In the genomic region with DNA sequence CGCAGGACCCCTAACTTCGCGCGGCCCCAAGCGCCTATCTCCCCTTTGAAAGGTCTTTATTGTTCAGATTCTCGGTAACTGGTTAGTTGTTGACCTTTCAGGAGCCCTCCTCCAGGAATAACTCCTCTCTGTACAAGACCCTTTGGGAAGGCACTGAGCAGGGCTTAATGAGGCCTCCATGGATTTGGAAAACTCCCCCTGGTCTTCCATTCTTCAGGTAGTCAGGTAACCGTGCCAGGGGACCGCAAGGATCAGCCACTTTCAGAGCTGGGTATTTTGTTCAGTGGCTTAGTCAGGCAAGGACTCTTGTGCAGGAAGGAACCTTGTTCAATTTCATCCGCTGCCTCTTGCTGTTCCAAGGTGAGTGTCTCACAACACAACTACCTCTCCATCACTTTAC, we compare ENCODE assay signal across 12 mouse cellular contexts. TPM values are rescaled to one million over a fixed set of nuclear protein-coding genes. Genes with fewer than 3 reads are reported as not detected.
A peak's percentile ranks its signal among the peaks of the same experiment; 100 is the strongest.
DNase-seq lines count a peak whose midpoint lies in the region; ATAC-seq and TF ChIP-seq lines count a peak whose summit lies in the region.
"Had no signal": no experiment of that assay in that cellular context is flagged by ENCODE, and none has a peak within 500 bp of the region (broad histone marks: within the 10 kb centered on the region; RNA-seq: fewer than 3 reads in every experiment).

A gene (plus strand): TSS at position 301 of the 400 bp plus-strand sequence.

- DNase-seq in forebrain, postnatal 0 days: no peak
- DNase-seq in hindbrain, embryonic 11.5 days (ENCODE audit: low spot score): no peak
- no peak for DNase-seq in Muller cell, postnatal 12 days (ENCODE audit: inconsistent ontology term)
- DNase-seq: cerebellum, postnatal 36 days; retina, postnatal 1 day had no signal

- H3K27me3 ChIP-seq in forebrain, embryonic 13.5 days: no peaks in the 10 kb centered on the region
- no peaks in the 10 kb centered on the region for H3K27me3 ChIP-seq in forebrain, postnatal 0 days (ENCODE audit: insufficient read depth, low read length)
- no peaks in the 10 kb centered on the region; the same call in 1 of the 2 replicates for H3K27me3 ChIP-seq in hindbrain, embryonic 12.5 days
- H3K27me3 ChIP-seq in hindbrain, embryonic 11.5 days (ENCODE audit: control insufficient read depth, insufficient read depth, low read length): no peaks in the 10 kb centered on the region
- H3K27me3 ChIP-seq in midbrain, embryonic 13.5 days: no peaks in the 10 kb centered on the region
- H3K27me3 ChIP-seq in midbrain, embryonic 16.5 days (ENCODE audit: control insufficient read depth, insufficient read depth, low read depth, low read length): no peaks in the 10 kb centered on the region
- no peaks in the 10 kb centered on the region for H3K27me3 ChIP-seq in limb, embryonic 15.5 days

- 0 out of 2 replicates have a peak within 1 kb of the TSS, but pooled peaks have one; percentile 4 for H3K4me2 ChIP-seq in forebrain, embryonic 13.5 days
- H3K4me2 ChIP-seq in forebrain, postnatal 0 days (ENCODE audit: low read depth): no peak within 1 kb of the TSS
- H3K4me2 ChIP-seq in hindbrain, embryonic 12.5 days (replicated peaks): peak within 1 kb of the TSS; percentile 19; the same call in 1 of the 2 replicates
- no peak within 1 kb of the TSS for H3K4me2 ChIP-seq in hindbrain, embryonic 11.5 days (replicated peaks; ENCODE audit: low read depth, low read length)
- 0 out of 2 replicates have a peak within 1 kb of the TSS, but pooled peaks have one; percentile 7 for H3K4me2 ChIP-seq in midbrain, embryonic 13.5 days (replicated peaks)
- no peak within 1 kb of the TSS for H3K4me2 ChIP-seq in midbrain, embryonic 16.5 days (ENCODE audit: low read length)
- H3K4me2 ChIP-seq in limb, embryonic 15.5 days: peak within 1 kb of the TSS; percentile 33; the same call in 1 of the 2 replicates

- no peak within 1 kb of the TSS for H3K9ac ChIP-seq in forebrain, embryonic 13.5 days
- H3K9ac ChIP-seq in forebrain, postnatal 0 days: no peak within 1 kb of the TSS
- no peak within 1 kb of the TSS for H3K9ac ChIP-seq in hindbrain, embryonic 12.5 days
- no peak within 1 kb of the TSS for H3K9ac ChIP-seq in hindbrain, embryonic 11.5 days (ENCODE audit: low read depth, low read length)
- no peak within 1 kb of the TSS for H3K9ac ChIP-seq in midbrain, embryonic 13.5 days (replicated peaks)
- no peak within 1 kb of the TSS for H3K9ac ChIP-seq in midbrain, embryonic 16.5 days (ENCODE audit: low read depth, low read length)
- H3K9ac ChIP-seq in limb, embryonic 15.5 days: no peak within 1 kb of the TSS

- no peak within 1 kb of the TSS for H3K27ac ChIP-seq in forebrain, embryonic 13.5 days
- no peak within 1 kb of the TSS for H3K27ac ChIP-seq in forebrain, postnatal 0 days (ENCODE audit: low read depth, low read length)
- no peak within 1 kb of the TSS for H3K27ac ChIP-seq in hindbrain, embryonic 12.5 days
- no peak within 1 kb of the TSS for H3K27ac ChIP-seq in hindbrain, embryonic 11.5 days (ENCODE audit: low read depth, low read length)
- no peak within 1 kb of the TSS for H3K27ac ChIP-seq in midbrain, embryonic 13.5 days
- H3K27ac ChIP-seq in midbrain, embryonic 16.5 days (ENCODE audit: low read length): no peak within 1 kb of the TSS
- H3K27ac ChIP-seq in limb, embryonic 15.5 days: no peak within 1 kb of the TSS
- H3K27ac ChIP-seq: layer of hippocampus, adult 2 months had no signal

- no peak for ATAC-seq in forebrain, embryonic 13.5 days
- ATAC-seq in forebrain, postnatal 0 days: no peak
- ATAC-seq in hindbrain, embryonic 12.5 days (ENCODE audit: low FRiP score): no peak
- ATAC-seq in hindbrain, embryonic 11.5 days (ENCODE audit: low FRiP score): no peak
- no peak for ATAC-seq in midbrain, embryonic 13.5 days
- ATAC-seq in midbrain, embryonic 16.5 days: no peak
- ATAC-seq in limb, embryonic 15.5 days (ENCODE audit: insufficient number of reproducible peaks, low FRiP score, low TSS enrichment, low read depth): no peak

- no peak for TF ChIP-seq CTCF in forebrain, postnatal 0 days (IDR thresholded peaks at IDR 0.05; ENCODE audit: low read depth)

- no peaks in the 10 kb centered on the region for H3K36me3 ChIP-seq in forebrain, embryonic 13.5 days (ENCODE audit: poor library complexity, severe bottlenecking)
- H3K36me3 ChIP-seq in forebrain, postnatal 0 days (ENCODE audit: insufficient read depth): no peaks in the 10 kb centered on the region
- no peaks in the 10 kb centered on the region for H3K36me3 ChIP-seq in hindbrain, embryonic 12.5 days
- no peaks in the 10 kb centered on the region for H3K36me3 ChIP-seq in hindbrain, embryonic 11.5 days (ENCODE audit: control insufficient read depth, insufficient read depth, low read length)
- H3K36me3 ChIP-seq in midbrain, embryonic 13.5 days: no peaks in the 10 kb centered on the region
- no peaks in the 10 kb centered on the region for H3K36me3 ChIP-seq in midbrain, embryonic 16.5 days (ENCODE audit: control insufficient read depth, insufficient read depth, low read length)
- no peaks in the 10 kb centered on the region for H3K36me3 ChIP-seq in limb, embryonic 15.5 days

- WGBS in forebrain, embryonic 13.5 days: 66% methylated on average over 9 of the region's 9 CpGs
- WGBS in forebrain, postnatal 0 days: 64% methylated on average over 9 of the region's 9 CpGs
- 73% methylated on average over 9 of the region's 9 CpGs for WGBS in hindbrain, embryonic 12.5 days
- 71% methylated on average over 9 of the region's 9 CpGs for WGBS in hindbrain, embryonic 11.5 days
- 72% methylated on average over 9 of the region's 9 CpGs for WGBS in midbrain, embryonic 13.5 days
- 67% methylated on average over 9 of the region's 9 CpGs for WGBS in midbrain, embryonic 16.5 days
- 70% methylated on average over 9 of the region's 9 CpGs for WGBS in limb, embryonic 15.5 days

- no peaks in the 10 kb centered on the region for H3K4me1 ChIP-seq in forebrain, embryonic 13.5 days
- no peaks in the 10 kb centered on the region for H3K4me1 ChIP-seq in forebrain, postnatal 0 days (ENCODE audit: insufficient read depth)
- peaks cover 6% of the 10 kb centered on the region for H3K4me1 ChIP-seq in hindbrain, embryonic 12.5 days
- no peaks in the 10 kb centered on the region for H3K4me1 ChIP-seq in hindbrain, embryonic 11.5 days (replicated peaks; ENCODE audit: control insufficient read depth, insufficient read depth, low read length)
- 0 out of 2 replicates have a peak, but pooled peaks cover 3% of the 10 kb centered on the region for H3K4me1 ChIP-seq in midbrain, embryonic 13.5 days (replicated peaks)
- H3K4me1 ChIP-seq in midbrain, embryonic 16.5 days (ENCODE audit: control insufficient read depth, insufficient read depth, low read length): peaks cover 2% of the 10 kb centered on the region; the same call in 1 of the 2 replicates
- peaks cover 10% of the 10 kb centered on the region for H3K4me1 ChIP-seq in limb, embryonic 15.5 days

- no peak within 1 kb of the TSS for H3K4me3 ChIP-seq in forebrain, embryonic 13.5 days
- no peak within 1 kb of the TSS for H3K4me3 ChIP-seq in forebrain, postnatal 0 days (ENCODE audit: low read depth, low read length)
- H3K4me3 ChIP-seq in hindbrain, embryonic 12.5 days: no peak within 1 kb of the TSS
- no peak within 1 kb of the TSS for H3K4me3 ChIP-seq in hindbrain, embryonic 11.5 days (ENCODE audit: low read depth, low read length)
- H3K4me3 ChIP-seq in midbrain, embryonic 13.5 days (replicated peaks): no peak within 1 kb of the TSS
- H3K4me3 ChIP-seq in midbrain, embryonic 16.5 days (ENCODE audit: low read depth, low read length): no peak within 1 kb of the TSS
- H3K4me3 ChIP-seq in limb, embryonic 15.5 days: no peak within 1 kb of the TSS
- H3K4me3 ChIP-seq: layer of hippocampus, adult 2 months had no signal

- H3K9me3 ChIP-seq in forebrain, embryonic 13.5 days (replicated peaks): no peaks in the 10 kb centered on the region
- H3K9me3 ChIP-seq in forebrain, postnatal 0 days (ENCODE audit: low read length): no peaks in the 10 kb centered on the region
- no peaks in the 10 kb centered on the region for H3K9me3 ChIP-seq in hindbrain, embryonic 12.5 days (replicated peaks)
- H3K9me3 ChIP-seq in hindbrain, embryonic 11.5 days (ENCODE audit: control insufficient read depth, low read length): no peaks in the 10 kb centered on the region
- H3K9me3 ChIP-seq in midbrain, embryonic 13.5 days: no peaks in the 10 kb centered on the region
- H3K9me3 ChIP-seq in midbrain, embryonic 16.5 days (replicated peaks; ENCODE audit: control insufficient read depth, low read length, poor library complexity, severe bottlenecking): no peaks in the 10 kb centered on the region
- H3K9me3 ChIP-seq in limb, embryonic 15.5 days: no peaks in the 10 kb centered on the region

RNA-seq across cellular contexts. Expression of the gene that starts here (rescaled TPM):
- 0.28 and 0.30 TPM in 2 replicates for polyA plus RNA-seq in forebrain, embryonic 13.5 days (2015; fragmentation: Nextera tagmentation; extraction: Ambion mirVana)
- 0.19 and 0.54 TPM in 2 replicates for total RNA-seq in forebrain, postnatal 0 days (2014; rRNA removed)
- polyA plus RNA-seq in forebrain, postnatal 0 days (2015; fragmentation: Nextera tagmentation; extraction: Ambion mirVana): 0.28 and 0.50 TPM in 2 replicates
- polyA plus RNA-seq in hindbrain, embryonic 12.5 days (2016; fragmentation: Nextera tagmentation; extraction: Ambion mirVana): 0.43 and 0.59 TPM in 2 replicates
- 0.31 and 0.50 TPM in 2 replicates for polyA plus RNA-seq in hindbrain, embryonic 11.5 days (2014; fragmentation: Nextera tagmentation; extraction: Ambion mirVana)
- 0.22 and 0.49 TPM in 2 replicates for polyA plus RNA-seq in midbrain, embryonic 13.5 days (2015; fragmentation: Nextera tagmentation; extraction: Ambion mirVana)
- polyA plus RNA-seq in midbrain, embryonic 16.5 days (2015; fragmentation: Nextera tagmentation; extraction: Ambion mirVana): 0.13 and 0.29 TPM in 2 replicates
- 1.0 and 1.7 TPM in 2 replicates for polyA plus RNA-seq in limb, embryonic 15.5 days (2015; fragmentation: Nextera tagmentation; extraction: Ambion mirVana)
- polyA plus RNA-seq: spleen, adult 2 months had no signal

Comparison
In these comparisons a context has a peak if more than half of its experiments do, and no peak if none do; other contexts are left out.
1. H3K4me2 ChIP-seq: peak in forebrain, embryonic 13.5 days (single experiment), hindbrain, embryonic 12.5 days (single experiment), midbrain, embryonic 13.5 days (single experiment) and limb, embryonic 15.5 days (single experiment); none in forebrain, postnatal 0 days (single experiment), hindbrain, embryonic 11.5 days (single experiment) and midbrain, embryonic 16.5 days (single experiment).